Mouse (Mus musculus) CH12.LX (cell line): ENCODE data around the gene Dnajc1.

Experiments used
- CHD1 ChIP-seq: IDR thresholded peaks from 2 replicates; pipeline ENCODE4 v1.6.1; 2012; ENCODE audit warnings: low read depth, low read length, improper control_type of control experiment, inconsistent platforms
- CTCF ChIP-seq, 2 experiments: IDR thresholded peaks in 1 of 2; conservative IDR thresholded peaks in 1 of 2; 2 replicates each; pipeline ENCODE4 v1.5.1; 2011 to 2012; ENCODE audit warnings: low read depth in 2 of 2, low read length in 2 of 2, improper control_type of control experiment in 1 of 2, inconsistent platforms in 1 of 2, mild to moderate bottlenecking in 1 of 2, moderate library complexity in 1 of 2
- EP300 ChIP-seq: IDR thresholded peaks from 2 replicates; pipeline ENCODE4 v1.6.1; 2011; ENCODE audit warnings: low read length, improper control_type of control experiment
- HCFC1 ChIP-seq: IDR thresholded peaks from 2 replicates; pipeline ENCODE4 v1.6.1; 2012; ENCODE audit warnings: low read depth, mild to moderate bottlenecking, inconsistent platforms, low read length, improper control_type of control experiment
- MAX ChIP-seq: IDR thresholded peaks from 2 replicates; pipeline ENCODE4 v1.6.1; 2011; ENCODE audit warnings: low read length, improper control_type of control experiment
- POLR2A ChIP-seq: IDR thresholded peaks from 2 replicates; pipeline ENCODE4 v1.6.1; 2011; ENCODE audit warnings: low read depth, mild to moderate bottlenecking, improper control_type of control experiment, low read length
- USF1 ChIP-seq: IDR thresholded peaks from 2 replicates; pipeline ENCODE4 v1.6.1; 2014; ENCODE audit warnings: low read depth, mild to moderate bottlenecking, inconsistent platforms, low read length, improper control_type of control experiment
- ZKSCAN1 ChIP-seq: IDR thresholded peaks from 2 replicates; pipeline ENCODE4 v1.6.1; 2012; ENCODE audit warnings: low read depth, inconsistent platforms, low read length, improper control_type of control experiment, borderline replicate concordance

- peak in 1 of 2 experiments; percentile 28; a peak in 2 of 4 replicates for TF ChIP-seq CTCF (conservative IDR thresholded peaks at IDR 0.05 in 1 of 2, IDR thresholded peaks at IDR 0.05 in 1 of 2; ENCODE audit: low read depth in 2 of 2, low read length in 2 of 2)
- no peak for TF ChIP-seq MAX
- no peak for TF ChIP-seq USF1
- no peak for TF ChIP-seq CHD1
- no peak for TF ChIP-seq HCFC1
- no peak for TF ChIP-seq POLR2A
- TF ChIP-seq ZKSCAN1, result no peak
- no peak for TF ChIP-seq EP300
Observed at GRCm38 (mm10) chr2:18285175-18285574, 107.5 kb downstream of the Dnajc1 start.
